Mouse (Mus musculus) CD4-positive, CD25-positive, alpha-beta regulatory T cell, adult 2 months (primary cell): ENCODE measurements around the gene Asna1.

ENCODE experiments used
- DNase-seq: peaks from one replicate; pipeline ENCODE4 v3.0.0-alpha.2; 2012; ENCODE audit warnings: low read depth, low spot score

The Asna1 gene

DNA sequence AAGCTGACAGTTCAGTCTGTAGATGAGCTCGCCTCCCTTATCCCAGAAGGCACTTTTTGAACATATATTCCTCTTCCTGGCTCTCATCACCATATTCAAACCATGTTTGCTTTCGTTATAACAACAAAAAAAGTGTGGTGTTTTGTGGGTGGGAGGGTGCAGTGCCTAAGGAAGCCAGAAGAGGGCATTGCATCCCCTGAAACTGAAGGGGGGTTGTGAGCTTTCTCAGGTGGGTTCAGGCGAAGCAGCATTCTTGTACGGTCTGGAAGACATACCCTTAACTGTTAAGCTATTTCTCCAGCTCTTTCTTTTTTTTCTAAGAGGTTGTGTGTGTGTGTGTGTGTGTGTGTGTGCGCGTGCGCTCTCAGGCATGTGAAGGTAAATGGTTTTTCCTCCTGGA, 49.6 kb downstream of the Asna1 start:
- DNase-seq, result peak; percentile 89

DNA sequence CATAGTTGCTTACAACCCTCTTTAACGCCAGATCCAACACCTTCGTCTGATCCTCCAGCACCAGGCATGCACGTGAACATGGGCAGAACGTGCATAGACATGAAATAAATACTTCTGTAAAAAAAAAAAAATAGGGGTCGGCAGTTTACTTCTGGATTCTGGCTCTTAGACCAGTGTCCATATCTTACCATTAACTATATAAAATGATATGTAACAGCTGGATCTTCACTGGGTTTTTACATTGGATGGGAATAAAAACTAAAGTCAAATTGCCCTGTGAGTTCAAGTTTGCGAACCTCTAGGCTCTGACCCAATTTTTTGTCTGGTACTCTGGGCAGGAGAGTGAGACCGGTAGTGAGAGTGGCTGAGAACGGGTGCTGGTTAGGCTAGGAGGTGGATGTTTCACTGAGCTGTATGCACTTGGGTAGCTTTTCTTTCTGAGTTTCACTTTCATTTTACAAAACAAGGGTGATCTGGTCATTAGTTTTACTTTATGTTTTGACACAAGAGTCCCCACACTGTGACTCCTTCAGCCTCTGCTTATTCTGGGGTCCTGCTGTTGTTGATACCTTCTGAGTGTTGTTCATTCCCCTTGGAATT, 50.4 kb downstream of the Asna1 start:
- DNase-seq, result peak; percentile 68

DNA sequence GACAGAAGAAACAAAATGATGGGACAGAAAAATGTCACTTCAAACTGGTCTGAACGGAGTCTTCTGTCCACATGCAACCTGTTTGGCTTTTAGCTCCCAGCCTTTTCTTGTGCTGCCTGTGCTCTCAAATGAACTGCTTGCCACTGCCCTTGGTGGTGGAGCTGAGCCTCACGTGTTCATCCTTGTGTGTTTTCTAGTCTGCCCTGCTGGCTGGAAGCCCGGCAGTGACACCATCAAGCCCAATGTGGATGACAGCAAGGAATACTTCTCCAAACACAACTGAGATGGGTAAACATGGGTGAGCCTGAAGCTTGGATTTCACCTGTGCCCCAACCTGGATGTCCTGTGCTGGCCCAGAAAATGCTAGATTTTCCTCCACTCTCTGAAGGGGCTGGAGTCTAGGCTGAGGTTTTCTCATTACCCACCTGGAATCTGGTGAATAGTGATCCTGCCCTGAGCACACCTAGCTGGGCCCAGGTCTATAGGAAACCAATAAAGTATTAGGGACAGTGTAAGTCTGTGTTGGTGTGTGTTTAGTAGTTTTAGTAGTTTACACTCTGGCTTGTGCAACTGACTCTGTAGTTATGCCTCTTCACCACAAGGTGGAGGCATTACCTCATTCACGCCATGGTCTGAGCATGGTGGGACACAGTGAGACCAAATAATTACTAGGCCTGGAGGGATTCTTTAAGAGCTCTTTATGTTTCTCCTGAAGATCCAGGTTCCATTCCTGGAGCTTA, 51.1 kb downstream of the Asna1 start:
- peak; percentile 78 for DNase-seq

DNA sequence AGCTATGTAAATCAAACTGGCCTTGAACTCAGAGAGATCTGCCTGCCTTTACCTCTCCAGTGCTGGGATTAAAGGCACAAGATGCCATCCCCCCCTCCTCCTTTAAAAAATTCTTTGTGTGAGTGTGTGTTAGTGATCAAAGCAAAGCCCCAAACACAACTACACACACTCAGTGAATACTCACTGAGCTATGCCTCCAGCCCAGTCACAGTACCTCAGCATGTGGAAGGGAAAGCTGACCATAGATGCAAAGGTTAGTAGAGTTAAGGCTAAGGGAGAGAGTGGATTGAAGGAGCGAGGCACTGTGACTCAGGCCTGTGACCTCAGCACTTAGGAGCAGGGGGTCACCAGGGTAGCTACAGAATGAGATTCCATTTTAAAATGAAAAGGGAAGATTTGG, 52.0 kb downstream of the Asna1 start:
- DNase-seq, result no peak

DNA sequence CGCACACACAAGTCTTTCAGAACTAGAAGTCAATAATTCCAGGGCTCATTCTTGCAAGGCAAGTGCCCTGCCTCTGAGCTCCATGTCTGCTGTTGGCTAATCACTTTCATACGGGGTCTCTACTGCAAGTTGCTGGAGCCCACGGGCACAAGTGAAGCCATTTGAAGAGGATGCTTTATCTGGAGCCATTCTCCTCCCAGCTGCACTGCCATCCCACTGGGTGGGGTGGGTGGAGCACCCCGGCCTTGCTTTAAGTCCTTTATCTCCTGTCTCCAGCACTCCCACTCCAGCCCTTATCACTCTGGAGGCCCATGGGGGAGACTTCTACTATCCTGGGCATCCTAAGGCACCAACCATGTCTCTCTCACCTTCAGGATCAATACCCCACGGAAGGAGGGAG, 54.2 kb downstream of the Asna1 start:
- DNase-seq, result no peak

DNA sequence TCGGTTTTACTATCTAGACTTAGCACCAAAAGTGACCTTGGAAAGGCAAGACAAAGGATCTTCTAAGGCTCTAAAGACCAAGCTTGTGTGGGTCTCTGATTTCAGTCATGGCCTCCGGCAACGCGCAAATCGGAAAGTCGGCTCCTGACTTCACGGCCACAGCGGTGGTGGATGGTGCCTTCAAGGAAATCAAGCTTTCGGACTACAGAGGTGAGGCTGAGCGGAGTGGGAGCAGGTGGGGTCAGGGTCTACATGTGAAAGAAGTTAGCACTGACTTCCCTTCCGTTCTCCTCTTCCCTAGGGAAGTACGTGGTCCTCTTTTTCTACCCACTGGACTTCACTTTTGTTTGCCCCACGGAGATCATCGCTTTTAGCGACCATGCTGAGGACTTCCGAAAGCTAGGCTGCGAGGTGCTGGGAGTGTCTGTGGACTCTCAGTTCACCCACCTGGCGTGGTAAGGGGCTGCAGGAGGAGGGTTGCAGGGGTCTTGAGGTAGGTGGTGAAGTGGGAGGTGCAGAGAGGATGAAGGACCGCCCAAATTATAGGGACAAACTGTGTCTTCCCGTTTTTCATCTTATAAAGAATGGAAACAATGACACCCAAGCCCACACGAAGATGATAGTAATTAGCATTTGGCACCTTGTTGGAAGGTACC, 54.8 kb downstream of the Asna1 start:
- no peak for DNase-seq

DNA sequence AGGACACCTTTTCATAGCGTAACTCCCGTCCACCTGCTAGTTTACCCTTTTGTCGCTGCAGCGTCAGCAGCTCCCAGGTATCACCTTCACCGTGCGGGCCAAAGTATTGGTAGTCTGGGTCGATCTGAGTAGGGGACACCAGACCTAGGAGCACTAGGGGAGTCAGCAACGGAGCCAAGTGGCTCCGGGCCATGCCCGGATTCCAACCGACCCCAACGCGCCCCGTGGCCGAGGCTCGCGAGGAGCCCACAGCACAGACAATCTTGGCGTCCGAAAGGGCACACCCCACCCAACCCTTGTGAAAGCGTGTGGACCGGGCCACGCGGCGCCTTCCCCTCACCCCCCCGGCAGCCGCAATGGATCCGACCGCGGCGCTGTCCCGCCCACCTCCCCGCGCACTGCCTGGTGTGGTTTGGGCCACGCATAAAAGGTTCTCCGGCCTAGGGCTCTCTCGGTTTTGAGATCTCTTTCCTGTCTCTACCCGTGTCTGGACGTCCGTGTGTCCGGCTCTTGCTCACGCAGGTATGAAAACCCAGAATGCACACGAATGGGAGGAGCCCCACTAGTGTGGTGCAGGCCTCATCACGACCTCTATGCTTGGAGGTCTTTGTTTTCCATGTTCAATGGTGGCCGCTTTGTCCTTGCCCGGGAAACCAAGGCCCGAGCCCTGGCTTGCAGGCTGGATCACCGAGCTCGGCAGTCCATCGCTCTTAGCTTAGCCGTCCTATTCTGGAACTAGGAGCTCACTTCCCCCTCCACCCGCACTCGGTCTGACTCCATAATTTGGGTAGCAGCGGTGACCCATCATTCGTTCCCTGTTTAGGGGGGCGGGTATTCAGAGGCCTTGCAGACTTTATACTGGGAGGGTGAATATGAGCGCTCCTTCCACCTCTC, 55.6 kb downstream of the Asna1 start, which contains the start of the genes Gm49661, Prdx2 and Rnaseh2a:
Gene Gm49661 (minus strand): TSS at position 193 of the 894 bp plus-strand sequence.
Gene Prdx2 (plus strand): TSS at position 347 of the 894 bp plus-strand sequence.
Gene Rnaseh2a (minus strand): TSS at position 527 of the 894 bp plus-strand sequence.
- peak; percentile 79 for DNase-seq

DNA sequence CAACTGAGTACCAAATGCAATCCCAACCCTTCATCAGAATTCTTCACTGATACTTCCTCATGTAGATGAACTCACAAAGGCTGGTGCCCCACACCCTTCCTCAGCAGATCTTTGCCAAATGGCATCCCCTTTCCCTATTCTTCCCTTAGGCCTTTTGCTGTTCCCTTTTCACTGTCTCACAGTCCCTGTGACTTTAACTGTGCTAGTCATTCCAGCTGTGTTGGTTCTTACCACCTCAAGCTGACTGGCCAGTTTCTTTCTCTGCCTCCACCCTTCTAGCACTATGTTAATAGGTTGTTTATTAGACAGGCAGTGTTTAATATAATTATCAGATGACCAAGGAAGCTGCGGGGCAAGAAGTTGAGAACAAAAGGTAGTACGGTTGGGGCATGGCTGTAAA, 56.4 kb downstream of the Asna1 start:
- DNase-seq, result no peak
